Mouse (Mus musculus): ENCODE measurements around the gene Ttc14. TPM values are rescaled to one million over a fixed set of nuclear protein-coding genes. Genes with fewer than 3 reads are reported as not detected.

The Ttc14 gene
- 33.1 TPM for polyA plus RNA-seq (2014; fragmentation: Illumina TruSeq; extraction: RNeasy Lipid Tissue Mini Kit (QIAGEN cat#74804); ENCODE audit: low read depth, low replicate concordance)

GRCm38 (mm10) chr3:33799617-33800512 lies at the start of gene Ttc14:
Gene Ttc14 (plus strand): TSS chr3:33799832.

GRCm38 (mm10) chr3:33843801-33844632 lies 44.4 kb downstream of the Ttc14 start, which contains the start of gene Ccdc39:
Gene Ccdc39 (minus strand): TSS chr3:33844310.

Other genes with a start within 250 kb of the Ttc14 start
- gene Ccdc39, start 44.5 kb downstream of the Ttc14 start, polyA plus RNA-seq (2014; fragmentation: Illumina TruSeq; extraction: RNeasy Lipid Tissue Mini Kit (QIAGEN cat#74804); ENCODE audit: low read depth, low replicate concordance) = 0.24 TPM
- 100 TPM for gene Fxr1, start 220.1 kb downstream of the Ttc14 start, polyA plus RNA-seq (2014; fragmentation: Illumina TruSeq; extraction: RNeasy Lipid Tissue Mini Kit (QIAGEN cat#74804); ENCODE audit: low read depth, low replicate concordance)